Mouse (Mus musculus) ovary, adult 10 weeks (tissue): Measurements from ENCODE around the gene Mcpt4. TPM values are rescaled to one million over a fixed set of nuclear protein-coding genes. Genes with fewer than 3 reads are reported as not detected.

Experiments
- polyA plus RNA-seq: library from polyadenylated mRNA; stranded (reverse); fragments of 350-450 nt; fragmentation: Illumina TruSeq; extraction: RNeasy Lipid Tissue Mini Kit (QIAGEN cat#74804); gene quantifications from one replicate; pipeline ENCODE4 v1.2.3, GENCODE M21; 2014

The Mcpt4 gene
- polyA plus RNA-seq: 5.9 TPM

GRCm38 (mm10) chr14:56062213-56062612 is at the start of gene Mcpt4:
Gene Mcpt4, minus strand, starts transcription at chr14:56062313.

GRCm38 (mm10) chr14:56102386-56102785 is 40.3 kb upstream of the Mcpt4 start, which contains the start of gene Ctsg:
Gene Ctsg, minus strand, starts transcription at chr14:56102574.

GRCm38 (mm10) chr14:56085167-56085566 is 23.1 kb upstream of the Mcpt4 start, which contains the start of gene Mcpt8:
Gene Mcpt8, minus strand, starts transcription at chr14:56085273.

GRCm38 (mm10) chr14:56041792-56042191 is 20.3 kb downstream of the Mcpt4 start, which contains the start of gene Mcpt2:
Gene Mcpt2, plus strand, starts transcription at chr14:56042041.

GRCm38 (mm10) chr14:56030395-56030794 is 31.7 kb downstream of the Mcpt4 start, which contains the start of gene Mcpt9:
Gene Mcpt9, minus strand, starts transcription at chr14:56030495.

GRCm38 (mm10) chr14:56017671-56018070 is 44.4 kb downstream of the Mcpt4 start, which contains the start of gene Mcpt1:
Gene Mcpt1, plus strand, starts transcription at chr14:56017971.

Other genes with a start within 250 kb of the Mcpt4 start
- gene Nfatc4, start 239.2 kb downstream of the Mcpt4 start, polyA plus RNA-seq: 3.0 TPM
- 1.1 TPM for gene Nynrin, start 208.3 kb downstream of the Mcpt4 start, polyA plus RNA-seq
- 0.14 TPM for gene Cbln3, start 177.9 kb downstream of the Mcpt4 start, polyA plus RNA-seq
- gene Khnyn, start 177.4 kb downstream of the Mcpt4 start, polyA plus RNA-seq: 13.0 TPM
- 8.0 TPM for gene Sdr39u1, start 162.0 kb downstream of the Mcpt4 start, polyA plus RNA-seq
- gene Cma1, start 117.6 kb downstream of the Mcpt4 start, polyA plus RNA-seq: 2.9 TPM
- not detected for gene Cma2, start 111.3 kb downstream of the Mcpt4 start, polyA plus RNA-seq
- gene Mcpt1, start 44.3 kb downstream of the Mcpt4 start, polyA plus RNA-seq: not detected
- gene Mcpt9, start 31.8 kb downstream of the Mcpt4 start, polyA plus RNA-seq: not detected
- not detected for gene Mcpt2, start 20.3 kb downstream of the Mcpt4 start, polyA plus RNA-seq
- not detected for gene Mcpt8, start 23.0 kb upstream of the Mcpt4 start, polyA plus RNA-seq
- gene Ctsg, start 40.3 kb upstream of the Mcpt4 start, polyA plus RNA-seq: not detected
- not detected for gene Gzme, start 58.3 kb upstream of the Mcpt4 start, polyA plus RNA-seq
- gene Gzmd, start 70.3 kb upstream of the Mcpt4 start, polyA plus RNA-seq: not detected
- gene Gzmg, start 97.3 kb upstream of the Mcpt4 start, polyA plus RNA-seq: not detected
- gene Gzmn, start 112.3 kb upstream of the Mcpt4 start, polyA plus RNA-seq: not detected
- gene Gzmf, start 149.1 kb upstream of the Mcpt4 start, polyA plus RNA-seq: not detected
- gene Gzmc, start 172.3 kb upstream of the Mcpt4 start, polyA plus RNA-seq: not detected
- 0.31 TPM for gene Gzmb, start 199.9 kb upstream of the Mcpt4 start, polyA plus RNA-seq